Mouse (Mus musculus) naive thymus-derived CD4-positive, alpha-beta T cell, adult 5 months (primary cell): Measurements from ENCODE around the gene Gm20878. TPM values are rescaled to one million over a fixed set of nuclear protein-coding genes. Genes with fewer than 3 reads are reported as not detected.

Source experiments
- polyA plus RNA-seq: library from polyadenylated mRNA; unstranded; fragments of 100-300 nt; shearing (Covaris generic); gene quantifications from one replicate; pipeline ENCODE4 v1.2.1, GENCODE M21; 2017

Gene Gm20878
- polyA plus RNA-seq: 3.6 TPM

GRCm38 (mm10) chr4:41941272-41941671, at the start of gene Gm20878:
Gene Gm20878 (plus strand): TSS chr4:41941572.

GRCm38 (mm10) chr4:41903310-41903709, 38.1 kb upstream of the Gm20878 start, which contains the start of gene Gm21541:
Gene Gm21541 (plus strand): TSS chr4:41903610.

GRCm38 (mm10) chr4:41965758-41966157, 24.4 kb downstream of the Gm20878 start, which contains the start of gene Fam205a4:
Gene Fam205a4 (plus strand): TSS chr4:41966058.

Other genes with a start within 250 kb of the Gm20878 start
- not detected for gene Cntfr, start 244.5 kb upstream of the Gm20878 start, polyA plus RNA-seq
- 8.1 TPM for gene Il11ra1, start 241.6 kb upstream of the Gm20878 start, polyA plus RNA-seq
- 31.1 TPM for gene Rpp25l, start 228.0 kb upstream of the Gm20878 start, polyA plus RNA-seq
- 82.7 TPM for gene Dctn3, start 218.4 kb upstream of the Gm20878 start, polyA plus RNA-seq
- not detected for gene Arid3c, start 210.4 kb upstream of the Gm20878 start, polyA plus RNA-seq
- 89.3 TPM for gene Galt, start 186.3 kb upstream of the Gm20878 start, polyA plus RNA-seq
- 36.4 TPM for gene Sigmar1, start 185.4 kb upstream of the Gm20878 start, polyA plus RNA-seq
- gene Ccl27a, start 167.3 kb upstream of the Gm20878 start, polyA plus RNA-seq: 4.7 TPM
- not detected for gene Gm21541, start 38.0 kb upstream of the Gm20878 start, polyA plus RNA-seq
- 0.12 TPM for gene Fam205a4, start 24.5 kb downstream of the Gm20878 start, polyA plus RNA-seq
- gene Gm21093, start 93.2 kb downstream of the Gm20878 start, polyA plus RNA-seq: not detected
- not detected for gene Gm3893, start 149.6 kb downstream of the Gm20878 start, polyA plus RNA-seq
- not detected for gene Gm13304, start 173.2 kb downstream of the Gm20878 start, polyA plus RNA-seq
- not detected for gene Gm13306, start 211.9 kb downstream of the Gm20878 start, polyA plus RNA-seq
- gene Gm13305, start 227.0 kb downstream of the Gm20878 start, polyA plus RNA-seq: not detected